Mouse (Mus musculus): ENCODE results near the gene Spout1.
"Not testable (repeated sequence)": the region's sequence is repeated elsewhere in the genome, so short reads cannot be mapped to it uniquely, and the experiment has no call there.

Gene Spout1

GRCm38 (mm10) chr2:30178711-30179110 lies 452 bp upstream of the Spout1 start:
- not testable (repeated sequence) for DNase-seq (ENCODE audit: low spot score)

GRCm38 (mm10) chr2:30176561-30176960 lies 1.7 kb downstream of the Spout1 start:
- no peak for DNase-seq (ENCODE audit: low spot score)

- DNase-seq (ENCODE audit: low spot score) = no peak
Observed at GRCm38 (mm10) chr2:30175897-30176296, 2.4 kb downstream of the Spout1 start.

GRCm38 (mm10) chr2:30173541-30174240 lies 4.6 kb downstream of the Spout1 start:
- no peak for DNase-seq (ENCODE audit: low spot score)

GRCm38 (mm10) chr2:30171997-30172382 lies 6.3 kb downstream of the Spout1 start:
- no peak for DNase-seq (ENCODE audit: low spot score)

GRCm38 (mm10) chr2:30171371-30171996 lies 6.8 kb downstream of the Spout1 start, which contains the start of gene Endog:
Gene Endog (plus strand): TSS chr2:30171493.
- peak; percentile 63 for DNase-seq (ENCODE audit: low spot score)

- DNase-seq (ENCODE audit: low spot score) = no peak
Observed at GRCm38 (mm10) chr2:30166677-30167076, 11.6 kb downstream of the Spout1 start.

- no peak for DNase-seq (ENCODE audit: low spot score)
Observed at GRCm38 (mm10) chr2:30164340-30164932, 13.8 kb downstream of the Spout1 start.

- DNase-seq (ENCODE audit: low spot score) = no peak
Observed at GRCm38 (mm10) chr2:30161809-30162208, 16.4 kb downstream of the Spout1 start.

- not testable (repeated sequence) for DNase-seq (ENCODE audit: low spot score)
Observed at GRCm38 (mm10) chr2:30159871-30160270, 18.4 kb downstream of the Spout1 start.

GRCm38 (mm10) chr2:30152616-30153015 lies 25.6 kb downstream of the Spout1 start:
- DNase-seq (ENCODE audit: low spot score) = no peak

GRCm38 (mm10) chr2:30151840-30152239 lies 26.4 kb downstream of the Spout1 start:
- DNase-seq (ENCODE audit: low spot score) = no peak

GRCm38 (mm10) chr2:30147466-30147865 lies 30.8 kb downstream of the Spout1 start:
- DNase-seq (ENCODE audit: low spot score) = no peak

- no peak for DNase-seq (ENCODE audit: low spot score)
Observed at GRCm38 (mm10) chr2:30144436-30144835, 33.8 kb downstream of the Spout1 start.

- DNase-seq (ENCODE audit: low spot score) = not testable (repeated sequence)
Observed at GRCm38 (mm10) chr2:30140021-30140420, 38.2 kb downstream of the Spout1 start.

- DNase-seq (ENCODE audit: low spot score) = no peak
Observed at GRCm38 (mm10) chr2:30136458-30136857, 41.8 kb downstream of the Spout1 start.

- no peak for DNase-seq (ENCODE audit: low spot score)
Observed at GRCm38 (mm10) chr2:30134928-30135620, 43.2 kb downstream of the Spout1 start.

GRCm38 (mm10) chr2:30134378-30134711 lies 43.9 kb downstream of the Spout1 start:
- no peak for DNase-seq (ENCODE audit: low spot score)

GRCm38 (mm10) chr2:30133613-30134377 lies 44.5 kb downstream of the Spout1 start, which contains the start of gene Tbc1d13:
Gene Tbc1d13 (plus strand): TSS chr2:30133746.
- peak; percentile 98 for DNase-seq (ENCODE audit: low spot score)

GRCm38 (mm10) chr2:30132801-30133612 lies 45.3 kb downstream of the Spout1 start:
- no peak for DNase-seq (ENCODE audit: low spot score)

GRCm38 (mm10) chr2:30131240-30131639 lies 47.0 kb downstream of the Spout1 start:
- not testable (repeated sequence) for DNase-seq (ENCODE audit: low spot score)

Measured in ovary, postnatal 10 days (tissue).